Mouse (Mus musculus) G1E (cell line): Measurements from ENCODE around the gene Ppp1r9b.

ENCODE experiments used
- CTCF ChIP-seq: IDR thresholded peaks from 2 replicates; pipeline ENCODE4 v1.5.1; 2012; ENCODE audit warnings: low read depth, low read length, inconsistent platforms, mixed read lengths
- GATA1 ChIP-seq: IDR thresholded peaks from 2 replicates; pipeline ENCODE4 v1.6.1; 2012; ENCODE audit warnings: borderline replicate concordance, low read length, inconsistent platforms, mixed read lengths
- GATA2 ChIP-seq: IDR thresholded peaks from 2 replicates; pipeline ENCODE4 v1.6.1; 2012; ENCODE audit warnings: low read depth, low read length, inconsistent platforms, borderline replicate concordance
- POLR2AphosphoS5 ChIP-seq: IDR thresholded peaks from 2 replicates; pipeline ENCODE4 v1.6.1; 2012; ENCODE audit warnings: low read depth, low read length, inconsistent platforms; ENCODE audit not compliant: insufficient replicate concordance
- TAL1 ChIP-seq: conservative IDR thresholded peaks from 2 replicates; pipeline ENCODE4 v1.6.1; 2012; ENCODE audit warnings: low read depth, low read length, inconsistent platforms, mixed read lengths

GRCm38 (mm10) chr11:95015484-95015883 lies 24.6 kb downstream of the Ppp1r9b start:
- TF ChIP-seq CTCF (no peak), POLR2AphosphoS5 (no peak), TAL1 (no peak), GATA1 (no peak), GATA2 (no peak)
